Mouse (Mus musculus) adrenal gland, postnatal 25 days (tissue): ENCODE results near the gene Ptch2. TPM values are rescaled to one million over a fixed set of nuclear protein-coding genes. Genes with fewer than 3 reads are reported as not detected.
A peak's percentile ranks its signal among the peaks of the same experiment; 100 is the strongest.

Experiments used
- DNase-seq: peaks from one replicate; pipeline ENCODE4 v3.0.0; 2021; ENCODE audit warnings: mixed read lengths
- long read RNA-seq: library from polyadenylated mRNA; stranded (forward); transcript quantifications from one replicate; pipeline ENCODE4 v2.0.0, GENCODE M21; 2021
- total RNA-seq: library from RNA; stranded (reverse); gene quantifications from 2 replicates; pipeline ENCODE4 v1.2.3, GENCODE M21; 2021

The Ptch2 gene
- 5.3 and 9.8 TPM in 2 replicates for total RNA-seq
- long read RNA-seq, partial matches to known transcripts = 2 of 3 reads
- long read RNA-seq, other reads (novel, unspliced or antisense) = 1 of 3 reads

GRCm38 (mm10) chr4:117095551-117096452 lies at the start of gene Ptch2:
Gene Ptch2, plus strand, starts transcription at chr4:117096075.
- peak; percentile 63 for DNase-seq

- no peak for DNase-seq
These were observed 47.0 kb upstream of the Ptch2 start for GRCm38 (mm10) chr4:117048836-117049235.

- no peak for DNase-seq
These were observed 46.4 kb upstream of the Ptch2 start for GRCm38 (mm10) chr4:117049485-117049884.

- DNase-seq = no peak
These were observed 43.2 kb upstream of the Ptch2 start for GRCm38 (mm10) chr4:117052626-117053025.

- no peak for DNase-seq
These were observed 41.9 kb upstream of the Ptch2 start for GRCm38 (mm10) chr4:117053956-117054355.

GRCm38 (mm10) chr4:117056102-117056501 lies 39.8 kb upstream of the Ptch2 start:
- DNase-seq = no peak

GRCm38 (mm10) chr4:117056514-117056913 lies 39.4 kb upstream of the Ptch2 start:
- DNase-seq = no peak

- no peak for DNase-seq
These were observed 37.4 kb upstream of the Ptch2 start for GRCm38 (mm10) chr4:117058512-117058911.

GRCm38 (mm10) chr4:117062700-117063390 lies 33.0 kb upstream of the Ptch2 start:
- no peak for DNase-seq

GRCm38 (mm10) chr4:117068035-117068434 lies 27.8 kb upstream of the Ptch2 start:
- no peak for DNase-seq

GRCm38 (mm10) chr4:117069647-117070046 lies 26.2 kb upstream of the Ptch2 start:
- DNase-seq = no peak

- no peak for DNase-seq
These were observed 25.3 kb upstream of the Ptch2 start for GRCm38 (mm10) chr4:117070624-117071023.

- DNase-seq = no peak
These were observed 24.7 kb upstream of the Ptch2 start for GRCm38 (mm10) chr4:117071183-117071582.

- peak; percentile 22 for DNase-seq
These were observed 7.8 kb upstream of the Ptch2 start for GRCm38 (mm10) chr4:117087948-117088640.

GRCm38 (mm10) chr4:117090586-117090985 lies 5.3 kb upstream of the Ptch2 start:
- no peak for DNase-seq

GRCm38 (mm10) chr4:117094626-117095361 lies 1.1 kb upstream of the Ptch2 start:
- DNase-seq = no peak

GRCm38 (mm10) chr4:117096666-117097065 lies 791 bp downstream of the Ptch2 start:
- DNase-seq = no peak

- DNase-seq = no peak
These were observed 2.3 kb downstream of the Ptch2 start for GRCm38 (mm10) chr4:117097969-117098763.

- no peak for DNase-seq
These were observed 2.8 kb downstream of the Ptch2 start for GRCm38 (mm10) chr4:117098764-117099036.

- DNase-seq = no peak
These were observed 4.2 kb downstream of the Ptch2 start for GRCm38 (mm10) chr4:117100036-117100435.

GRCm38 (mm10) chr4:117101218-117101617 lies 5.3 kb downstream of the Ptch2 start:
- DNase-seq = no peak
